Mouse (Mus musculus) 416B (cell line): ENCODE data around the gene Ptpn14.

Experiments
- DNase-seq: peaks from one replicate; pipeline ENCODE4 v3.0.0; 2011; ENCODE audit warnings: low read depth

Gene Ptpn14

GRCm38 (mm10) chr1:189717546-189717945, 10.5 kb upstream of the Ptpn14 start:
- DNase-seq = no peak

DNA sequence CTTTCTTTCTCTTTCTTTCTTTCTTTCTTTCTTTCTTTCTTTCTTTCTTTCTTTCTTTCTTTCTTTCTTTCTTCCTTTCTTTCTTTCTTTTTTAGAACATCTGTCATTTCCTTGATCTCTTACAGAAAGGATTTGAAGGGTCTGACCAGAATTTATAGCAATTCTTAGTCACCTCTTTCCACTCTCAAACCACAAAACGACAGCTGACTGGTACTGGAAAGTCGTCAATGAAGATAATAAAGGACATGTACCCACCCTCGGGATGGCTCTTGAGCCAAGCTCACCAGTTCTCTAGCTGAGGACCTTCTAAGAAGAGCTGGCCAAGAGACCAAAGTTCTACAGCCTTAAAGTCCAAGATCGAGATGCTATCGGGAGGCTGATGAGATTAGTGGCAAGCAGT, 9.5 kb upstream of the Ptpn14 start:
- no peak for DNase-seq

DNA sequence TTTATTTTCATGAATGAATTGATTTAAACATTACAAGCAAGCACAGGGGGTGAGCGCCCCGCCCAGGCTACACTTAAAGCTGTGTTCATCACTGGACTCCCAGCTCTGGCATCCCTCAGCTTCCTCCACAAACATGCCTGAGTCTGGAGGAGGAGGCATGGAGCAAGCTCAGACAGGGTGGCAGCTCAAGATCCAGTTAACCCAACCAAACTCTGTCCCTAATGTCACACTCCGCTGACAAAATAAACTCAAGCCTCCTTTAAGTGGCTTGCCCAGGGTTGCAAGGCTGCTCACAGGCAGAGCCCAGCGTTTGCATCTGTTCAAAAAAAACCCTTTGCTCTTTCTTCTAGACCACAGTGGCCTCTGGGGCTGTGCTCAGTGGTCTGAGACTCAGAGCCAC, 1.9 kb upstream of the Ptpn14 start:
- DNase-seq = no peak

DNA sequence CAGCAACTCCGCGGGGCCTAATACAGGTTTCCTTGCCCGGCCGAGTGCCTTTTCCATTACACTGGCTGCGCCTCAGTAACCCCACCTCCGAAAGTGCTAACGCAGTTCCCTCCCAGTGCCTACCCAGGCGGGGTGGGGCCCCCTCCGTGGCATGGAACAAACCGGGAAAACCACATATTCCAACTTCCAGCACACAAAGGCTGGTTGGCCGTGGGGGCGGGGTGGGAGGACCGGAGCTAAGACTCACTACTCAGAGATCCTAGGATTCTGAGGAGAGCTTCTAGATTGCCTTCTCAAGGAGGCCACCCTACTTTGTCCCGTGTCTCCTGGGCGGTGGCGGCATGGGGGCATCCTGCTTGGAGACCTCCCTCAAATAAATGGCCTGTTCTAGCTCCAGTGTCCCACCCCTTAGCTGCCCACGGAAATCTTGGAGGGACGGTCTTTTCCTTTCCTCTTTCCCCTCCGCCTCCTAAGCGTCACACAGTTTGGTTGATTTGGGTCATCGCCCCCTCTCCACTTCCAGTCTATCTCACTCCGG, 653 bp upstream of the Ptpn14 start:
- DNase-seq = no peak

GRCm38 (mm10) chr1:189728784-189729115, 682 bp downstream of the Ptpn14 start:
- no peak for DNase-seq

DNA sequence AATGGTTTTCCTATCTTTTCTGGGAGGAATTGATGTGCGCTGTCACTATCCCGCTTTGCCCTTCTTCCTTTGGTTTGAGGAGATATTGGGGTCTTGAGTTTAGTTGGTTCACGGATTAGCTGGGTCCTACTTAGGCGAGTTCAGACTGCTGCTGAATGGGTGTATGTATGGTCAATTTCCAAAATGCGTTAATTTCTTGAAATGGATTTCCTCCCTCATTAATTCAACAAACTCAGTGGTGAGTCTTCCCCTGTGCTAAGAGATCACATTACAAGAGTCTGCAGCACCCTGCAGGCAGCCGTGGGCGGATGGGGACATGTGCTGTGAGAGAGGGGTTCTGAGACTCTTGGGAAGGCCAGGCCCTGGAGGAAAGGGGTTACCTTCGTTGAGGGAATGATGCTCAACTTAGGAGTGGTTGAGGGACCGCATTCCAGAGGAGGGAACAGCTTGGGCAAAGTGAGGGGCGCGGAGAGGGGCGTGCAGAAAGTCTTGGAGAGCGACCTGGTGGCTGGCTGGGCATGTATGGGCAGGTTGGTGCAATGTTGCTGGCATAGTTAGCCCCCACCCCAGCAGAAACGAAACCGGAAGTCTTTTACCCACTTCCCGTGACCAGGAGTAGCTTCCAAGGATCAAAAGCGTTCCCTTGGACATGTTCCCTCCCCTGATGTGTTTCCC, 1.2 kb downstream of the Ptpn14 start:
- no peak for DNase-seq

DNA sequence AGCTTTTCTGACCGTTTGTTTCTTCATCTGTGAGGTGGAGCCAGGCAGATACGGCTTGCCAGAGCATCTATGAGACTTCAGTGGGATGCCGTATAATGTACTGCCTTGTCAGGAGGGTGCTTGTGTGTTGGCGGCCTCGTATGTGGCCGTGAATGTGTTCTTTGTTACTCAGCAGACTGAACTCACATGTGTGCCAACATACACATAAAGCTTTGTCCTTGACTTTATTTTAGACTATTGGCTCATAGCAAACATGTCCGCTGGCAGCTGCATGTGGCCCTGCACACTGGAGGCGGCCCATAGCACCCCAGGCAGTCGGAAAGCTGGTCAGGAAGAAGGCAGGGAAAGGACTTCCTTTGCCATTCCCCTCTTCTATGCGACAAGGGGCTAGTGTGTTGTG, 3.6 kb downstream of the Ptpn14 start:
- no peak for DNase-seq

- no peak for DNase-seq
Observed at GRCm38 (mm10) chr1:189732156-189732555, 4.1 kb downstream of the Ptpn14 start.

- DNase-seq = no peak
Observed at GRCm38 (mm10) chr1:189740075-189740474, 12.0 kb downstream of the Ptpn14 start.

DNA sequence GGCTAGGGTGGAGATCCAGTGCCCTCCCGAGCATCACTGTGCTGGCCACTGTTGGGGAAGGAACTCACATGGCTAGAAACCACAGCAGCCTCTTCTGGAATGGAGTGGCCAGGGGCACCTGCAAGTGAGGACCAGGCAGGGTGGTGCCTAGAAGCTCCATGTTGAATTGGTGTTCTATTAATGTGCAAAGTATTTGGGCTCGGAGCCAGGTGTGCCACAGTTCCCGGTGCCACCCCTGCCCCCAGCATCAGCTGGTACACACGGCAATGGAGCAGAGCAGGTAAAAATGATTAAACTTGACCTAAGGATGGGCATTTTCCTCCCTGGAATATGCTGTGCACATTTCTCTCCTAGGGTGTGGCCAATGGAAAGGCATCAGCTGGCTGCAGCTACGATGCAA, 14.0 kb downstream of the Ptpn14 start:
- DNase-seq = no peak

DNA sequence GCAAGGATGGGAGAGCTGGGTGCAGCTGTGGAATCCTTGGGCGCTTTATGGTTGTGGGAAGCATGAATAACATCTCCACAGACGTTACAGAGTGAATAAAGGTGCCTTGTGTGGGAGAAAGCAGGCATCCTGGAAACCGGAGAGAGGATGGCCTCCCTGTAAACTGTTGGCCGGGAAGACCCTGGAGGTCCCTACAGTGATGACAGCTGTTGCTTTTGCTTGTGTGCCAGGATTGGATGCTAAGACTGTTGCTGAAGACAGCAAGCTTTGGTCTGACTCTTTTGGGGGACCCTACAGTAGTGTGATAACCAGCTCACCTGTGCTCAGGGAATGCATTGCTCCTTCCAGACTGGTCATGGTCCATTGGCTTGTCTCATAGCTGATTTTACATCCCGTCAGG, 15.1 kb downstream of the Ptpn14 start:
- no peak for DNase-seq

DNA sequence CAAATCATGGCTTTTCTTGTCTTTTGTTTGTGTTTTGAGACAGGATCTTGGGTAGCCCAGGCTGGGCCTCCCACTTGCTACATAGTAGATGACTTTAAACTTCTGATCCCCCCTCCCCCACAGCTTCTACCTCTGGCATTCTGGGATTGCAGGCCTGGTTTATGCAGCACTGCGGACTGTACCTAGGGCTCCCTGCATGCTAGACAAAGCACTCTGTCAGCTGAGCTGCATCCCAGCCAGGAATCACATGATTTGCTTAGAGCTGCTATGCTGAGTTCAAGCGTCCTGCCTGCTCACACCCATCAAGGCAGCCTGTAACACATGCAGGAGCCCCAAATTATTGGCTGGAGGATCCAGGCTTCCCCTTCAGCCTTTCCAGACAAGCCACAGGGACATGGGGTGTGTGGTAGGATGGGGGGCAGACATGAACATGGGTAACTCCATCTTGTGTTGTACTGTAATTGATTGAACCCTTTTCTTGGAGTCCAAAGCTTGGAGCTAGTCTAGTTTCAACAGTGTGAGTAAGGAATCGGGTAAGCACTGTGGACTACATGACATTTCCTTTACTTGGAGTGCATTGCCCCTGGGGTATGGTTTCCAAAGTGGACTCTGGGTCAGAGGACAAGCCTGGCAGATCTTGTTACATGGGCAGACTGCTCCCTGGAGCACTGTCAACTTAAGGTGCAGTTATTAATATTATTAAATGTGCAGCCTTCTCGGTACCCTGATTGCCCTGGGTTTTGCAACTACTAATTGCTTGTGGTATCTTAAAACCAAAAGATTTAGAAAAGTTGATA, 17.0 kb downstream of the Ptpn14 start:
- DNase-seq = no peak

DNA sequence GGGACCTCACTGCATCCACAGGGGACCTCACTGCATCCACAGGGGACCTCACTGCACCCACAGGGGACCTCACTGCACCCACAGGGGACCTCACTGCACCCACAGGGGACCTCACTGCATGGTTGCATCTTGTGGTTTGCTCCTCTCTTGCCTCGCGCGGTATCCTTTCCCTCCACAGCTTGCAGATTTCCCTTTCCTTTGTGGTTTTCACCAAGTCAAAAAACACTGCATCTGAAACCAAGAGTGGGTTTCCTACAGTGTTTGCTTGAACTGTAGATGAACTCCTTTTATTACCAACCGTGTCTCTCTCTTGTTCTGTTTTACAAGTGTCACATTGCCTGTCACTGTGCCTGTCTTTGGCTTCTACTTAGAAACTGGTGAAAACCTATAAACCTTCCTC, 18.5 kb downstream of the Ptpn14 start:
- DNase-seq = peak; percentile 4

DNA sequence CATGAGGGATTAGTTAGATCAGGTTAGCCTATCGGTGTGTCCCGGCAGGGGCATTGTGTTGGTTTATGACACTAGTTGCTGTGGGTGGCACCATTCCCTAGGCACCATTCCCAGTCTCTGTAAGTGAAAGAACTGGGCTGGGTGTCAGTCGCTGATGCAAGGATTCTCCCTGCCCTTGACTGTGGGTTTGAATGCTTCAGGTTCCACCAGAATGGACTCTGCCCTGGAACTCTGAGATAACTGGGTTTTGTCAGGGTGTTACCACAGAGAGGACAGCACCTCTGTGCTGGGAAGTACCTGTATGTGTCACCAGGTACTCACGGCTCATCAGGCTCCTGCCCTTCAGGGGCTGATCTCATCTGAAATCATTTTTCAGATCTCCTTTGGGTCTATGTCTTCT, 21.7 kb downstream of the Ptpn14 start:
- DNase-seq = no peak

DNA sequence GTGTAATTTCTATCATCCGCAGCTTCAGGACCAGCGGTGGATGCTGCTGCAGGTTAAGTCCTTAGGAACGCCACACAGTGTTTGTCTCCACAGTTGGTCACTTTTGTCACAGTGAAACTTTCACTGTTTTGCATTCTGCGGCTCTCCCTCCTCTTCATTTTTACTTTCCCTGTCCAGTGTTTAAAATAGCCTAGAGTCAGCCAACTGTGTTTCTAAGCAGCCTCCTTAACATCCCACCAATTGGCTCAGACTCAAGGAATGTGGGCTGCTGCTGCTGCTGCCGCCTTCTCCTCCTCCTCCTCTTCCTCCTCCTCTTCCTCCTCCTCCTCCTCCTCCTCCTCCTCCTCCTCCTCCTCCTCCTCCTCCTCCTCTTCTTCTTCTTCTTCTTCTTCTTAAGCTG, 22.2 kb downstream of the Ptpn14 start:
- no peak for DNase-seq

DNA sequence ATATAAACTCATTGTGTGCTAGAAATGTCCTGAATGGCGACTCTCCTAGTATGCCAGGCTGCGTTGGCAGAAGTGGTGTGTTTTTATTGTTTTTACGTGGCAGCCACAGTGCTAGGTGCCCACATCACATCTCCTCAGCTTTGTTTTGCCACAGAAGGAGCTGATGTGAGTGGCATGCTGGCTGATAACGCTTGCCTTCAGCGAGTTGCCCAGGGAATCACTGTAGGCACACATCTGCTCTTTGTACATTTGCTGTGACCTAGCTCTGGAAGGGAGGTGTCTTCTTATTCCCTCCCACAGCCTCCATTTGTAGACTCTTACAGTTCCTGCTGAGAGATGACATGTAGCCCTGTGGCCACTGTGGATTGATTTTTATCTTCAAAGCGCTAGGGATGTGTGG, 24.2 kb downstream of the Ptpn14 start:
- no peak for DNase-seq

DNA sequence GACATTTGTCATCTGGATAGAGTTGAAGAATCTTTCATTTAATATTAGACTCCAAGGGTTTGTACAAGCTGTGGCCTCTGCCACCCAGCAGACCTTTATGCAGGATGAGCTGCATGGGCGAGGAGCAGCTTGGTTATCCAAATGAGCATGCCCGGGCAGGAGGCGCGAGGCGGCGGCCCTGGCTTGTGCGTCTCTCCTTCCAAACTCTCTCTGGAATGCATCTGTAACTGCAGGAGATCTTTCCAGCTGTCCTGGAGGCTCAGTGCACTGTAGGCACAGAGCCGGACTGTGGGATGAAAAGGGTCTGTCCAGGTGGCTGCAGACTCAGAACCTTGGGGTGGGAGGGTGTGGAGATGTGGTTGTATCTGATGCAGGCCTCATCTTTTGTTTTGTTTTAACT, 27.0 kb downstream of the Ptpn14 start:
- no peak for DNase-seq

- DNase-seq = no peak
Observed at GRCm38 (mm10) chr1:189756306-189757053, 28.4 kb downstream of the Ptpn14 start.

- DNase-seq = no peak
Observed at GRCm38 (mm10) chr1:189757054-189757408, 29.0 kb downstream of the Ptpn14 start.

DNA sequence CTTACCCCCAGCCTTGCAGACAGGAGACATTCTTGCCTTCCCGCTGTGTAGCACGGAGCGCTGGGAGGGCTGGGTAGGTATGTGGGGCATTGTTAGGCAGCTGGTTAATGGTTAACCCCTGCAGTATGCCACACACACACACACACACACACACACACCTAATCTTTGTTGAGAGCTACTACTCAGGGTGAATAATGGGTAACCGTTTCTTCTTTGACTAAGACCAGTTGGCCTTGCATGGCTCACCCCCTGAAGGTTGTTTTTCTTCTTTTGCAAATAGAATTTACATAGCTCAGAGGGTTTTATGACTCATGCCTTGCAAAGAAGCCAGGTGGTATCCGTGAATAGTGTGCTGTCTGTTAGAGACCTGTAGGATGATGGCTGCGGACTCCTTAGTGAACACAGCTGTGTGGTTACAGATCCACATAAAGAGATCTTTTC, 33.5 kb downstream of the Ptpn14 start:
- DNase-seq = no peak

DNA sequence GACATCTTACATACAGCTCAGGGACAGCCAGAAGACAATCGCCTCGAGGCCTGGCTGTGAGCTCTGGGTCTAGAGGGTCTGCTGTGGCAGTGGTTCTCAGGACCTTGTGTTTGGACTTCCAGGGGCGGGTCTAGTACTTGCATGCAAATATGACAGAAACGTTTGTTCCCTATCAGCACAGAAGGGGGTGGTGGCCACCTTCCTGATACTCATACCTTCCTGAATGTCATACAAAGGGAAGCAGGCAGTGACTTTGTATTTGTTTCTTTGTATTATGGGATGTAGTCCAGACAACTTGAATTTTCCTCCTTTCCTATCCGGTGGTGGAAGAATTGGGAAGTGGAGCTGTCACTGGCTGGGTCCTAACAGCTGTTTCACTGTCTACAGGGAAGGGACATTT, 36.2 kb downstream of the Ptpn14 start:
- DNase-seq = no peak

GRCm38 (mm10) chr1:189767164-189767563, 39.1 kb downstream of the Ptpn14 start:
- DNase-seq = no peak

GRCm38 (mm10) chr1:189767910-189768309, 39.8 kb downstream of the Ptpn14 start:
- DNase-seq = no peak
